Mouse (Mus musculus): Measurements from ENCODE around the gene Pde7b.

Pde7b gene

GRCm38 (mm10) chr10:20724906-20725305 is at the start of gene Pde7b:
Gene Pde7b (minus strand): TSS chr10:20725078.
- peak; percentile 85 for DNase-seq

- no peak for DNase-seq
Observed at GRCm38 (mm10) chr10:20772056-20772455, 47.2 kb upstream of the Pde7b start.

GRCm38 (mm10) chr10:20770418-20770888 is 45.6 kb upstream of the Pde7b start:
- no peak for DNase-seq

GRCm38 (mm10) chr10:20769557-20770417 is 44.9 kb upstream of the Pde7b start:
- peak; percentile 62 for DNase-seq

- DNase-seq: no peak
Observed at GRCm38 (mm10) chr10:20764352-20764751, 39.5 kb upstream of the Pde7b start.

GRCm38 (mm10) chr10:20758939-20759338 is 34.1 kb upstream of the Pde7b start:
- no peak for DNase-seq

- no peak for DNase-seq
Observed at GRCm38 (mm10) chr10:20758259-20758658, 33.4 kb upstream of the Pde7b start.

- no peak for DNase-seq
Observed at GRCm38 (mm10) chr10:20756219-20756618, 31.3 kb upstream of the Pde7b start.

GRCm38 (mm10) chr10:20752883-20753282 is 28.0 kb upstream of the Pde7b start:
- no peak for DNase-seq

- DNase-seq: no peak
Observed at GRCm38 (mm10) chr10:20750642-20751251, 25.9 kb upstream of the Pde7b start.

GRCm38 (mm10) chr10:20748938-20749337 is 24.1 kb upstream of the Pde7b start:
- DNase-seq: no peak

- no peak for DNase-seq
Observed at GRCm38 (mm10) chr10:20747229-20747628, 22.4 kb upstream of the Pde7b start.

- DNase-seq: no peak
Observed at GRCm38 (mm10) chr10:20739801-20740200, 14.9 kb upstream of the Pde7b start.

- DNase-seq: peak; percentile 89
Observed at GRCm38 (mm10) chr10:20737146-20737545, 12.3 kb upstream of the Pde7b start.

- peak; percentile 70 for DNase-seq
Observed at GRCm38 (mm10) chr10:20735775-20736449, 11.0 kb upstream of the Pde7b start.

- no peak for DNase-seq
Observed at GRCm38 (mm10) chr10:20733576-20733975, 8.7 kb upstream of the Pde7b start.

GRCm38 (mm10) chr10:20732180-20732579 is 7.3 kb upstream of the Pde7b start:
- DNase-seq: no peak

GRCm38 (mm10) chr10:20730034-20730433 is 5.2 kb upstream of the Pde7b start:
- DNase-seq: no peak

GRCm38 (mm10) chr10:20725384-20725983 is 606 bp upstream of the Pde7b start:
- peak; percentile 38 for DNase-seq

GRCm38 (mm10) chr10:20724451-20724850 is 427 bp downstream of the Pde7b start:
- DNase-seq: no peak

- peak; percentile 67 for DNase-seq
Observed at GRCm38 (mm10) chr10:20723962-20724361, 916 bp downstream of the Pde7b start.

- DNase-seq: peak; percentile 69
Observed at GRCm38 (mm10) chr10:20723521-20723915, 1.4 kb downstream of the Pde7b start.

Data from retina, postnatal 1 day (tissue).